8 mouse cellular contexts compared by ENCODE assay signal in genomic region chr2:170468009-170468408, GRCm38 (mm10). TPM values are rescaled to one million over a fixed set of nuclear protein-coding genes. Genes with fewer than 3 reads are reported as not detected.
A peak's percentile ranks its signal among the peaks of the same experiment; 100 is the strongest.
DNase-seq lines count a peak whose midpoint lies in the region; ATAC-seq and TF ChIP-seq lines count a peak whose summit lies in the region.
"Had no signal": no experiment of that assay in that cellular context is flagged by ENCODE, and none has a peak within 500 bp of the region (broad histone marks: within the 10 kb centered on the region; RNA-seq: fewer than 3 reads in every experiment).

No protein-coding gene starts in this region.

- H3K9me3 ChIP-seq in hindbrain, embryonic 11.5 days (ENCODE audit: control insufficient read depth, low read length), result no peaks in the 10 kb centered on the region
- no peaks in the 10 kb centered on the region for H3K9me3 ChIP-seq in hindbrain, embryonic 10.5 days
- H3K9me3 ChIP-seq: midbrain, embryonic 13.5 days had no signal

- no peak overlapping the region for H3K4me2 ChIP-seq in hindbrain, embryonic 11.5 days (replicated peaks; ENCODE audit: low read depth, low read length)
- H3K4me2 ChIP-seq: midbrain, embryonic 13.5 days had no signal

- H3K36me3 ChIP-seq in hindbrain, embryonic 11.5 days (ENCODE audit: control insufficient read depth, insufficient read depth, low read length), result no peaks in the 10 kb centered on the region
- no peaks in the 10 kb centered on the region for H3K36me3 ChIP-seq in hindbrain, embryonic 10.5 days
- H3K36me3 ChIP-seq: midbrain, embryonic 13.5 days had no signal

- no peak for TF ChIP-seq POLR2A in brain, embryonic 14.5 days (IDR thresholded peaks at IDR 0.05; ENCODE audit: borderline replicate concordance, extremely low read depth, insufficient read depth, insufficient read length, poor library complexity, severe bottlenecking)

- no peaks in the 10 kb centered on the region for H3K4me1 ChIP-seq in hindbrain, embryonic 11.5 days (replicated peaks; ENCODE audit: control insufficient read depth, insufficient read depth, low read length)
- H3K4me1 ChIP-seq in hindbrain, embryonic 10.5 days (replicated peaks), result peaks cover 20% of the 10 kb centered on the region

- H3K9ac ChIP-seq in hindbrain, embryonic 11.5 days (ENCODE audit: low read depth, low read length), result no peak overlapping the region
- H3K9ac ChIP-seq: midbrain, embryonic 13.5 days had no signal

- H3K27ac ChIP-seq in hindbrain, embryonic 11.5 days (ENCODE audit: low read depth, low read length), result no peak overlapping the region
- H3K27ac ChIP-seq in hindbrain, embryonic 10.5 days, result no peak overlapping the region
- H3K27ac ChIP-seq: midbrain, embryonic 13.5 days had no signal

- no peaks in the 10 kb centered on the region for H3K27me3 ChIP-seq in hindbrain, embryonic 11.5 days (ENCODE audit: control insufficient read depth, insufficient read depth, low read length)
- H3K27me3 ChIP-seq in hindbrain, embryonic 10.5 days (ENCODE audit: insufficient read depth, poor library complexity, severe bottlenecking), result peaks cover 22% of the 10 kb centered on the region

- TF ChIP-seq CTCF in brain, embryonic 14.5 days (IDR thresholded peaks at IDR 0.05; ENCODE audit: borderline replicate concordance, extremely low read depth, insufficient read depth, insufficient read length), result peak; percentile 44; the same call in 1 of the 2 replicates

- no peak overlapping the region for H3K4me3 ChIP-seq in hindbrain, embryonic 11.5 days (ENCODE audit: low read depth, low read length)
- no peak overlapping the region for H3K4me3 ChIP-seq in hindbrain, embryonic 10.5 days
- H3K4me3 ChIP-seq: midbrain, embryonic 13.5 days had no signal

- DNase-seq in hindbrain, embryonic 11.5 days (ENCODE audit: low spot score), result peak; percentile 41
- DNase-seq in hindbrain, embryonic 10.5 days (ENCODE audit: low spot score), result no peak
- DNase-seq in right cerebral cortex, postnatal 14 days, result peak; percentile 41
- DNase-seq in right cerebral cortex, postnatal 36 days (ENCODE audit: low spot score in 2 of 2), result no peak
- DNase-seq in brain, embryonic 14.5 days (ENCODE audit: low read depth), result peak; percentile 44
- peak; percentile 19 for DNase-seq in thymus, postnatal 25 days
- no peak for DNase-seq in urinary bladder, postnatal 36 days (ENCODE audit: low spot score in 2 of 2)

- ATAC-seq in hindbrain, embryonic 11.5 days (ENCODE audit: low FRiP score), result no peak
- ATAC-seq: midbrain, embryonic 13.5 days had no signal

RNA-seq across cellular contexts. Expression of gene Pfdn4, which starts 28.2 kb away (rescaled TPM):
- 141 and 142 TPM in 2 replicates for polyA plus RNA-seq in hindbrain, embryonic 11.5 days (2014; fragmentation: Nextera tagmentation; extraction: Ambion mirVana)
- 93.1 and 104 TPM in 2 replicates for polyA plus RNA-seq in hindbrain, embryonic 10.5 days (2016; fragmentation: Nextera tagmentation; extraction: Ambion mirVana)
- polyA plus RNA-seq in brain, embryonic 14.5 days (2012; rRNA removed), result 55.5 and 55.6 TPM in 2 replicates

RNA-seq across cellular contexts. Expression of gene Cyp24a1, which starts 28.9 kb away (rescaled TPM):
- polyA plus RNA-seq in hindbrain, embryonic 11.5 days (2014; fragmentation: Nextera tagmentation; extraction: Ambion mirVana), result 0.10 and 0.14 TPM in 2 replicates
- 0.07 and 0.17 TPM in 2 replicates for polyA plus RNA-seq in hindbrain, embryonic 10.5 days (2016; fragmentation: Nextera tagmentation; extraction: Ambion mirVana)
- 0.16 TPM in 2 replicates for polyA plus RNA-seq in brain, embryonic 14.5 days (2012; rRNA removed)

RNA-seq across cellular contexts. Expression of gene Bcas1, which starts 40.4 kb away (rescaled TPM):
- 1.8 and 1.9 TPM in 2 replicates for polyA plus RNA-seq in hindbrain, embryonic 11.5 days (2014; fragmentation: Nextera tagmentation; extraction: Ambion mirVana)
- 1.1 and 2.2 TPM in 2 replicates for polyA plus RNA-seq in hindbrain, embryonic 10.5 days (2016; fragmentation: Nextera tagmentation; extraction: Ambion mirVana)
- polyA plus RNA-seq in brain, embryonic 14.5 days (2012; rRNA removed), result 3.7 and 9.4 TPM in 2 replicates

Comparison
In these comparisons a context has a peak if more than half of its experiments do, and no peak if none do; other contexts are left out.
1. DNase-seq: peak in hindbrain, embryonic 11.5 days (single experiment), right cerebral cortex, postnatal 14 days (single experiment), brain, embryonic 14.5 days (single experiment) and thymus, postnatal 25 days (single experiment); none in hindbrain, embryonic 10.5 days (single experiment), right cerebral cortex, postnatal 36 days (0 of 2) and urinary bladder, postnatal 36 days (0 of 2).